8 mouse cellular contexts compared by ENCODE assay signal in the genomic region with DNA sequence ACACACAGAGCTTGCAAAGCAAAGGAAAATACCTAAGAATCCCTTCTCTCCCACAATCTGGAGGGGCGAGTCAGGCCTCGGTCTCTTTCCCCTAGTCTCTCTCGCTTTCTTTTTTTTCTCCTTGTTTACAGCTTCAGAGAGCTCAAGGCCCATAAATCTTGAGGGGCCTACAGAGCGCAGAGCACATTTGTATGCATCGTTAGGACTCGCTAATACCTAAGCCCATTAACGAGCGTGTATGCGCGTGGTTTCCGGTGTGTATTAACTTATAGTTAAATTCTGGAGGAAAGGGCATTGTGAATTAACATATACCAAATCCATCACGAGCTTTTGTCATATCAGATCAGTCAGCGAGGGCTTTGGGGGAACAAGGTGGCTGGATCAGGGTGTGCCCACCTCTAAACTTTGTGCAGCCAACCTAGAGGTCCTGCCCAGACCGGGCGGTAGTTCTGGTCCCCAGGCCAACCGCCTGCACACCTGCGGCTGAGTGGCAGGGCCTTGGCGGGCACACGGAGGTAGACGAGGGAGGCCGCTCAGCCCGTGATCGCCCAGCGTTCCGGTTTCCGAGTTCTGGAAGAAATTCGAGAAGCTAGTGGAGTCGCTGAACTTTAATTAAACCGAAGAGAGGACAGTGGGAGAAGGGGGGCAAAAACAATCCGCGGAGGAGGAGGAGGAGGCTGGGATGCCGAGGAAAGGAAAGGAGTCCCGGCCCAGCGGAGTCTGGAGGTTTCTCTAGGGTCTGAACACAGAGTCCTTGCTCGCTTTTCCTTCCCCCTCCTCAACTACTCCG. TPM values are rescaled to one million over a fixed set of nuclear protein-coding genes. Genes with fewer than 3 reads are reported as not detected.
DNase-seq lines count a peak whose midpoint lies in the region; ATAC-seq and TF ChIP-seq lines count a peak whose summit lies in the region.

No protein-coding gene starts in this region.

- H3K27me3 ChIP-seq in hindbrain, embryonic 15.5 days, result peaks cover 54% of the 10 kb centered on the region
- peaks cover 87% of the 10 kb centered on the region for H3K27me3 ChIP-seq in limb, embryonic 14.5 days (ENCODE audit: control insufficient read depth, insufficient read depth, low read length)

- 3% methylated on average over 36 of the region's 36 CpGs for WGBS in hindbrain, embryonic 15.5 days
- WGBS in limb, embryonic 14.5 days, result 14% methylated on average over 36 of the region's 36 CpGs

- H3K9ac ChIP-seq in hindbrain, embryonic 15.5 days, result peak overlapping the region; percentile 24
- no peak overlapping the region for H3K9ac ChIP-seq in limb, embryonic 14.5 days (ENCODE audit: low read depth, low read length, severe bottlenecking)

- DNase-seq in gastrocnemius, adult 18-20 months (ENCODE audit: low spot score), result peak; percentile 64
- DNase-seq in gastrocnemius, postnatal 4 days (ENCODE audit: low spot score in 2 of 2), result no peak
- DNase-seq in adrenal gland, postnatal 10 days, result peak; percentile 48
- DNase-seq in limb, embryonic 14.5 days (ENCODE audit: low spot score), result no peak
- peak; percentile 52 for DNase-seq in testis, postnatal 14 days (ENCODE audit: low spot score)
- DNase-seq in spleen, adult 12 weeks (ENCODE audit: low spot score), result no peak
- no peak for DNase-seq in thymus, postnatal 14 days

- peak overlapping the region; percentile 51 for H3K4me2 ChIP-seq in hindbrain, embryonic 15.5 days
- H3K4me2 ChIP-seq in limb, embryonic 14.5 days (replicated peaks; ENCODE audit: low read depth, low read length, severe bottlenecking), result peak overlapping the region; percentile 24

- ATAC-seq in hindbrain, embryonic 15.5 days (ENCODE audit: low FRiP score, low read depth), result peak; percentile 72; the same call in 1 of the 2 replicates
- 0 out of 2 replicates have a peak, but pooled peaks have one; percentile 38 for ATAC-seq in limb, embryonic 14.5 days (ENCODE audit: low FRiP score, low read depth)

- no peaks in the 10 kb centered on the region for H3K36me3 ChIP-seq in hindbrain, embryonic 15.5 days
- no peaks in the 10 kb centered on the region for H3K36me3 ChIP-seq in limb, embryonic 14.5 days (ENCODE audit: control insufficient read depth, insufficient read depth, low read length)

- TF ChIP-seq POLR2A in limb, embryonic 14.5 days (IDR thresholded peaks at IDR 0.05; ENCODE audit: borderline replicate concordance, extremely low read depth, insufficient read depth, insufficient read length), result no peak

- H3K27ac ChIP-seq in hindbrain, embryonic 15.5 days (replicated peaks), result peak overlapping the region; percentile 85
- H3K27ac ChIP-seq in limb, embryonic 14.5 days (replicated peaks; ENCODE audit: low read depth, low read length), result no peak overlapping the region

- H3K9me3 ChIP-seq in hindbrain, embryonic 15.5 days, result no peaks in the 10 kb centered on the region
- no peaks in the 10 kb centered on the region for H3K9me3 ChIP-seq in limb, embryonic 14.5 days (ENCODE audit: control insufficient read depth, low read length)

- H3K4me3 ChIP-seq in hindbrain, embryonic 15.5 days, result peak overlapping the region; percentile 30
- H3K4me3 ChIP-seq in limb, embryonic 14.5 days (replicated peaks; ENCODE audit: low read length), result 0 out of 2 replicates have a peak overlapping the region, but pooled peaks have one; percentile 9

- peaks cover 22% of the 10 kb centered on the region for H3K4me1 ChIP-seq in hindbrain, embryonic 15.5 days (replicated peaks)
- H3K4me1 ChIP-seq in limb, embryonic 14.5 days (ENCODE audit: control insufficient read depth, insufficient read depth, low read length), result peaks cover 7% of the 10 kb centered on the region

RNA-seq across cellular contexts. Expression of gene Hoxc4, which starts 41.8 kb away (rescaled TPM):
- total RNA-seq in gastrocnemius, adult 18-20 months (2021), result 1 to 10 TPM; 3.8 to 5.3 TPM
- total RNA-seq in gastrocnemius, postnatal 4 days (2021), result 1 to 10 TPM; 6.9 to 8.2 TPM
- 1 to 10 TPM; 6.1 to 9.2 TPM for total RNA-seq in adrenal gland, postnatal 10 days (2021)
- polyA plus RNA-seq in hindbrain, embryonic 15.5 days (2015; fragmentation: Nextera tagmentation; extraction: Ambion mirVana), result 56.8 and 63.8 TPM in 2 replicates
- 5.9 and 7.5 TPM in 2 replicates for polyA plus RNA-seq in limb, embryonic 14.5 days (2012; rRNA removed)
- polyA plus RNA-seq in limb, embryonic 14.5 days (2014; fragmentation: Nextera tagmentation; extraction: Ambion mirVana), result 1.9 and 3.5 TPM in 2 replicates

Comparison
In these comparisons a context has a peak if more than half of its experiments do, and no peak if none do; other contexts are left out.
1. DNase-seq: peak in gastrocnemius, adult 18-20 months (single experiment), adrenal gland, postnatal 10 days (single experiment) and testis, postnatal 14 days (single experiment); none in gastrocnemius, postnatal 4 days (0 of 2), limb, embryonic 14.5 days (single experiment), spleen, adult 12 weeks (single experiment) and thymus, postnatal 14 days (single experiment).